Mouse (Mus musculus): ENCODE measurements around the gene Gm16181.
A peak's percentile ranks its signal among the peaks of the same experiment; 100 is the strongest.
"Not testable (repeated sequence)": the region's sequence is repeated elsewhere in the genome, so short reads cannot be mapped to it uniquely, and the experiment has no call there.

The Gm16181 gene

GRCm38 (mm10) chr17:35233114-35233980 is 12.7 kb downstream of the Gm16181 start, which contains the start of gene Atp6v1g2:
TSS of gene Atp6v1g2 (plus strand) at chr17:35233660.
- DNase-seq = no peak

DNA sequence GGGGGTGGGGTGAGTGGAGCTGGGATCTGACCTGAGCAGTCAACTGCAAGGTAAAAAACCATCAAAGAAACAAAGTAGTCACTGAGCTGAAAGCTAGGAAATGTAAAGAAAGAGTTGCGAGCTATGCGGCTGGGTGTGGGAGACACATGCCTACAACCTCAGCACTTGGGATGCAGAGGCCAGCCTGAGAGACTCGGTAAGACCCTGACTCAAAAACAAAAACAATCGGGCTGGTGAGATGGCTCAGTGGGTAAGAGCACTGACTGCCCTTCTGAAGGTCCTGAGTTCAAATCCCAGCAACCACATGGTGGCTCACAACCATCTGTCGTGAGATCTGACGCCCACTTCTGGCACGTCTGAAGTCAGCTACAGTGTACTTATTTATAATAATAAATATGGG is 13.5 kb downstream of the Gm16181 start:
- DNase-seq = not testable (repeated sequence)

GRCm38 (mm10) chr17:35234903-35235302 is 14.3 kb downstream of the Gm16181 start:
- no peak for DNase-seq

GRCm38 (mm10) chr17:35235614-35236389 is 15.2 kb downstream of the Gm16181 start, which contains the start of gene Nfkbil1:
TSS of gene Nfkbil1 (minus strand) at chr17:35235792.
- peak; percentile 89 for DNase-seq

- DNase-seq = peak; percentile 98
Measured at GRCm38 (mm10) chr17:35236390-35236746, 15.7 kb downstream of the Gm16181 start.

DNA sequence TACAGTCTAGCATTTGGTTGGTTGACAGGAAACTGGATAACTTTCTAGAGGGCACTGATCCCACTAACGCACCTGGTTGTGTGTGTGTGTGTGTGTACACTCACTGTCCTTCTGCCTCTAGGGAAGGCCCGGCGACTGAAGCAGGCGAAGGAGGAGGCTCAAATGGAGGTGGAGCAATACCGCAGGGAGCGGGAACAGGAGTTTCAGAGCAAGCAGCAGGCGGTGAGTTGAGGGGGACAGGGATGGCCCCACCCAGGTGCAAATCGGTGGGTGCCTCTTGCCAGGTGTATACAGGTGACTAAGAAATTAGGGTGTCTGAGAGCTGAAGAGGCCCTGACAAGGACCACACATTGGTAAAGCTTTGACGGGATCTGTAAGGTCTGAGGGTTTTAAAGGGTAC is 16.4 kb downstream of the Gm16181 start:
- peak; percentile 58 for DNase-seq

- no peak for DNase-seq
Measured at GRCm38 (mm10) chr17:35237504-35237903, 16.9 kb downstream of the Gm16181 start.

DNA sequence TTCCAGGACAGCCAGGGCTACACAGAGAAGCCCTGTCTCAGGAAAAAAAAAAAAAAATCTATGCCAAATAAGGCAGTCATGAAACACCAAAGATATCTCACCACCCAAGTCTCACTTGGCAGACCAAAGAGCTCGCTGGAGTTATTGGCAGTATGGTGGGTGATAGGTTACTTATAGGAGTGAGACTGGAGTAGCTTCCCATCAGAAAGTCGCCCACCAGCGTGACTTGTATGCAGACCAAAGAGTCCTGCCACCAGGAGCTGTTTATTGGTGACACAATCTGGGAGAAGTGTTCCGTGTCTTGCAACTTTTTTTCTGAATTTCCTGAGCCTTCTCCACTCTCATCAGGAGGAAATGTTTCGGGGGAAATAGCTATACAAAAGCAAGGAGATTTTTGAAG is 19.1 kb downstream of the Gm16181 start:
- DNase-seq = no peak

- DNase-seq = no peak
Measured at GRCm38 (mm10) chr17:35240384-35241304, 20.0 kb downstream of the Gm16181 start.

- peak; percentile 99 for DNase-seq
Measured at GRCm38 (mm10) chr17:35241305-35242014, 20.8 kb downstream of the Gm16181 start, which contains the start of gene Ddx39b. TSS of gene Ddx39b (plus strand) at chr17:35241746.

- no peak for DNase-seq
Measured at GRCm38 (mm10) chr17:35242015-35242941, 21.6 kb downstream of the Gm16181 start.

DNA sequence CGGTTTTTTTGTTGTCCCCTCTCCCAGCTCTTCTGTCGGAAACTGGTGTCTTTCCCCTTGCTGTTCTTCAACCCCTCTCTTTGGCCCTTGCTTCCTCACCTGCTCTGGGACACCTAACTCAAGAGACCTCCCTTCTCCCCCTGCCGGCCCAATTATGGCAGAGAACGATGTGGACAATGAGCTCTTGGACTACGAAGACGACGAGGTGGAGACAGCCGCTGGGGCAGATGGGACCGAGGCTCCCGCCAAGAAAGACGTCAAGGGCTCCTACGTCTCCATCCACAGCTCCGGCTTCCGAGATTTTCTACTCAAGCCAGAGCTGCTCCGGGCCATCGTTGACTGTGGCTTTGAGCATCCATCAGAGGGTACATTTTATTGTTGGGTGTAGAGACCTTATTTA is 22.5 kb downstream of the Gm16181 start:
- peak; percentile 64 for DNase-seq

- DNase-seq = no peak
Measured at GRCm38 (mm10) chr17:35244999-35245398, 24.4 kb downstream of the Gm16181 start.

GRCm38 (mm10) chr17:35245731-35246623 is 25.3 kb downstream of the Gm16181 start:
- DNase-seq = no peak

- no peak for DNase-seq
Measured at GRCm38 (mm10) chr17:35247144-35247543, 26.5 kb downstream of the Gm16181 start.

DNA sequence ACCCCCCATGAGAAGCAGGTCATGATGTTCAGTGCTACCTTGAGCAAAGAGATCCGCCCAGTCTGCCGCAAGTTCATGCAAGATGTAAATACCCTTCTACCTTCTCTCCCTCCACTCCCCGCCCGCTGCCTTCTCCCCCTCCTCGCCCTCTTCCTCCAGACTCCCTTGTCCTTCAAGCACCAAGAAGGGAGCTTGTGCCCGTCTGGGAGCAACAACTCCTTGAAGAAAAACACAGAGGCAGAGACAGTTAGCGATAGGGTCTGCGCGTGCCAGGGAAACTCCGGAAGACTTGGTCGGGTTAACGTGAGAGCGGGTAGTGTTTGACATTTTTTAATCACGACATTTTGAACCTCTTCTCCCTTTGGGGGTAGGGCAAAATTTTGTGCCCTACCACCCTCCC is 28.4 kb downstream of the Gm16181 start:
- DNase-seq = no peak

- DNase-seq = no peak
Measured at GRCm38 (mm10) chr17:35249451-35250197, 29.0 kb downstream of the Gm16181 start.

DNA sequence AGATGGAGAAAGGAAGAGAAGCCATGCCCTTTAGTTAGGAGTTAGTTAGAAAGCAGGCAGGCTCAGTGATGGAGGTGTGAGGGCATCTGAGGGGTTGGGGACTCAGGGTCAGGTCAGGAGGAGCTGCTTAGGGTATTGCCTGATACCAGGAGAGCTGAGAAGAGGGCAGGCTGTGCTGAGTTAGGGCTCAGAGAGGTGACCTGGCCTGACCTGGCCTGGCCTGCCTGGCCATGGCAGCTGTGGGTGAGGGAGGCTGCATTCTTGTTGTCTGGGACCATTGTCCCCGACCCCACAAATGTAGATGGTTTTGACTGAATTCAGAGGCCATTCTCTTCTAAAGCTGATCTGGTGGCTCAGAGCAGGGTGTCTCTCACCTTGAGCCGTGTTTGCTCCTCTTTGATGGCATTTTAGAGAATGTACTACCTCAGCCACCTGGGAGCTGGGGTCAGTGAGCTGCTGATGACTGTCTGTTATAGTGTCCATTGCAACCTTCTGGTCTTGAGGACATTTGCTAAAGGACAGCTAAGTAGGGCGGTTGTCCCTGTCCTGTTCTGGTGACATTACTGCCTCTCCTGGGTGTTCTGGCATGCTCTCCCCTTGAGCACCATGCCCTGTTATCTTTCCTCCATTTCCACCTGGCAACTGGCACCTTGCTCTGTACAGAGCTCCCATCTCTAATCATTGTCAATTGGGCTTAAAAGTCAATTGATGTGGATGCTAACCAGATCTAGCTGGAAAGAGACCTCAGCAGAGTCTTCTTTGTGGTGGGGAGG is 29.9 kb downstream of the Gm16181 start:
- DNase-seq = no peak

Measured in right cerebral cortex, postnatal 25 days (tissue).